Mouse (Mus musculus): ENCODE data around the gene Mfsd5. TPM values are rescaled to one million over a fixed set of nuclear protein-coding genes. Genes with fewer than 3 reads are reported as not detected.

Mfsd5 gene
- 66.3 and 66.4 TPM in 2 replicates for polyA plus RNA-seq (2015; fragmentation: Nextera tagmentation; extraction: Ambion mirVana)

DNA sequence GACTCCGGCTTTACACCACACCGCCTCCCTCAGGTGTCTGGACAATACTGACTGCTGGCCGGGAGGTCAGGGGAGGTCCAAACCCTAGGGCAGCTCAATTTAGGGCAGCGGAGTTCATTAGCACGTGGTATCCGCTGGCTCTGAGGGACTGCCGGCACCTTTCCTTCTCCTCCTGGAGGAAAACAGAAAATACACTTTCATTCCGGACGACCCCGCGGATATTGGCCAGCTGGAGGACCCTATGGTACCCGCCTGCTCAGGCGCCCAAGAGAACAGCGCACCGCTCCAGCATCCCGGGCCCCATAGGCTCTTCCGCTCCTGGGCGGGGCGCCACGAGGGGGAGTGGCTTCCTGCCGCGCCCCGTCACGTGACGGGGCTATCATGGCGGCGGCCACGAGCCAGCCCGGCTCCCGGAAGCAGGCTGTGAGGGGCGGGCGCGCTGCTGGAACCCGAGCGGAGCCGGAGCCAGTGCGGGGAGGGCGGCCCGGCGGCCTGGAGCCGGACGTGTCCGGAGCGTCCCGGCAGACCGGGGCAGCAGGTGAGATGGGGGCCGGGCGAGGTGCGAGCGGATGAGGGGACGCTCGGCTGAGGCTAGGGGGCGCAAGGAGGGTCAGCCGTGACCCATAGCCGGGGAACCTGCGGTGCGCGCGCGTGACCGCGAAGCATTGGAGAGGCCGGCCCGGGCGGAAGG is at the start of gene Mfsd5:
Mfsd5 (plus strand) TSS at position 363 of the 691 bp plus-strand sequence.
- Histone ChIP-seq H3K4me1 (peaks cover 14% of the 10 kb centered on the region), H3K27me3 (replicated peaks) (no peaks in the 10 kb centered on the region), H3K4me3 (replicated peaks) (peak within 1 kb of the TSS; percentile 94), H3K9me3 (no peaks in the 10 kb centered on the region), H3K36me3 (0 out of 2 replicates have a peak, but pooled peaks cover 11% of the 10 kb centered on the region), H3K4me2 (peak within 1 kb of the TSS; percentile 88), H3K9ac (peak within 1 kb of the TSS; percentile 80), H3K27ac (peak within 1 kb of the TSS; percentile 94)
- peak; percentile 96 for ATAC-seq (ENCODE audit: insufficient read depth, low FRiP score, low read depth)
- under 1% methylated on average over 65 of the region's 65 CpGs for WGBS

DNA sequence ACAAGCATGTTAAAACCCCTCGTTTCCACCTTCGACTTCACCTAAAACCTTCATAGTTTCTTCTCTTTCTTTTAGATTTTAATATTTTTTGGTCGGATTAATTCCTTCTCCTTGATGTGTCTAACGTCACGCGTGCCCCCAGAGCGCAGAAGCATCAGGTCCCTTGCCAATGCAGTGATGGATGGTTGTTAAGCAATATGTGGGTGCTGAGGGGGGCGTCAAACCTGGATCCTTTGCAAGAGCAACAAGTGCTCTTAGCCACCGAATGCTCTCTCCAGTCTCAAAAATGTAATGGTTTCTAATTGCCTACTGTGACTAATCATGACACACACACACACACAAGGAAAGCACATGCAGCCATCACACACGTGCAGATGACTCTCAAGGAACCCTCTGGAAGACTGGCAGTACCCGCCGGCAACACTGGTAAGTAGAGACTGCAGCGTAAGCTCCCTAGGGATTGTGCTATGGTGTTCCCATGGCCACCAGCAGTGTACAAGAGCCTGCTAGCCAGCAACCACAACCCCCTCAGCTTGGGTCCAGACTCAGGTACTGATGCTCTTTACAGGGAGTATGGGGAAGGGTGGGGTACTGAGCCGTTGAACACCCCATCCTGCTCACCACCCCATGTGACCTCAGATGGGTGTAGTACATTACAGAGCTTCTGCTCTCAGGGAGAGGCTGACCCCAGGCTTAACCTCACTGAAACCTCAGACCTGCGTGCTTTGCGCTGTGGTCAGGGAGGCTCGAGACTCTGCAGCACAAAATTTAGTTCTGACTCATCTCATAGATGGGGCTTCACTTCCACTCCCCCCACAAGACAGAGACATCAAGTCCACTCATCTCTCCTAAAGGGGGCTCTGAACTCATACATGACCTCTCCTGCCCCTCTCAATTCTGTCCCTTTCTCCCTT is 48.6 kb upstream of the Mfsd5 start:
- ATAC-seq (ENCODE audit: insufficient read depth, low FRiP score, low read depth), result no peak
- 78% methylated on average over 17 of the region's 17 CpGs for WGBS

DNA sequence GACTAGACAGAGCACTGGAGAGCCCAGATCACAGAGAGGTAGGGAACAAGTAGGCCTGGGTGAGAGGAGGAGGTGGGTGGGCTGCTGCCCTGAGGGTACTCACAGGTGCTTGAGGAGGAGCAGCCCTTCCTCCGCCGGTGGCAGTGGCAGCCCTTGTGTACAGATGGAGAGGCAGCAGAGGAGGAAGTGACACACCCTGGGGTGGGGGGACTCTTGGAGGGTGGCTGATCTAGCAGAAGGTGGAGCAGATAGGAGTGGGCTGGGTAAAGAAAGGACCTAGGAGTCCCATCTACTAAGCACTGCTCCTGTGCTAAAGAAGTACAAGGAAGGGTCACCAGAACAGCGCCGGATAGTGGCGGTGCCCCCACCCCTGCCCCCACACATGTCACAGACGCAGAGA is 47.5 kb upstream of the Mfsd5 start, which contains the start of gene Itgb7:
Itgb7 (minus strand) TSS at position 197 of the 400 bp plus-strand sequence.
- no peaks in the 10 kb centered on the region for H3K9me3 ChIP-seq
- H3K36me3 ChIP-seq, result no peaks in the 10 kb centered on the region
- H3K27ac ChIP-seq, result no peak within 1 kb of the TSS
- WGBS, result 32% methylated on average over 6 of the region's 6 CpGs
- H3K4me1 ChIP-seq, result peaks cover 28% of the 10 kb centered on the region
- no peak within 1 kb of the TSS for H3K9ac ChIP-seq
- no peaks in the 10 kb centered on the region for H3K27me3 ChIP-seq (replicated peaks)
- no peak within 1 kb of the TSS; the same call in 1 of the 2 replicates for H3K4me2 ChIP-seq
- H3K4me3 ChIP-seq (replicated peaks), result no peak within 1 kb of the TSS
- peak; percentile 64; the same call in 1 of the 2 replicates for ATAC-seq (ENCODE audit: insufficient read depth, low FRiP score, low read depth)

More for the DNA sequence above, 48.6 kb upstream of the Mfsd5 start:
- H3K4me3 ChIP-seq (replicated peaks), result no peak overlapping the region
- H3K9ac ChIP-seq, result no peak overlapping the region
- peaks cover 21% of the 10 kb centered on the region for H3K4me1 ChIP-seq
- no peak overlapping the region for H3K4me2 ChIP-seq
- H3K27ac ChIP-seq, result no peak overlapping the region
- H3K36me3 ChIP-seq, result no peaks in the 10 kb centered on the region
- H3K9me3 ChIP-seq, result no peaks in the 10 kb centered on the region
- H3K27me3 ChIP-seq (replicated peaks), result no peaks in the 10 kb centered on the region

DNA sequence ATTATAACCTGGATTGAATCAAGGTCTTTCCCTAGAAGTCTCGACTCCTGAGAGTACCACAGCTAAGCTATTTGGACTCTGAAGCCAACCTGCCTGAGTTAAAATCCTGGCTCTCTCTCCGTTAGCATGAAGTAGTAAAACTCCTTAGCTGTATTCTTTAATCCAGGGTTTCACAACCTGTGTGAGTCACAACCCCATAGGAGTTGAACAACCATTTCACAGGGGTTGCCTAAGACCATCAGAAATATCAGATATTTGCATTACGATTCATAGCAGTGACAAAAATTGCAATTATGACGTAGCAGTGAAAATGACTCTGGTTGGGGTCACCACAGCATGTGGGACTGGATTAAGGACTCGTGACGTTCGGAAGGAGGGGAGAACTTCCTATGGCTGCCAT is 46.5 kb upstream of the Mfsd5 start:
- no peaks in the 10 kb centered on the region for H3K36me3 ChIP-seq
- H3K27me3 ChIP-seq (replicated peaks), result no peaks in the 10 kb centered on the region
- H3K27ac ChIP-seq, result no peak overlapping the region
- H3K4me2 ChIP-seq, result no peak overlapping the region
- H3K4me3 ChIP-seq (replicated peaks), result no peak overlapping the region
- H3K4me1 ChIP-seq, result peaks cover 28% of the 10 kb centered on the region
- H3K9me3 ChIP-seq, result no peaks in the 10 kb centered on the region
- no peak for ATAC-seq (ENCODE audit: insufficient read depth, low FRiP score, low read depth)
- 82% methylated on average over 7 of the region's 7 CpGs for WGBS
- H3K9ac ChIP-seq, result no peak overlapping the region

DNA sequence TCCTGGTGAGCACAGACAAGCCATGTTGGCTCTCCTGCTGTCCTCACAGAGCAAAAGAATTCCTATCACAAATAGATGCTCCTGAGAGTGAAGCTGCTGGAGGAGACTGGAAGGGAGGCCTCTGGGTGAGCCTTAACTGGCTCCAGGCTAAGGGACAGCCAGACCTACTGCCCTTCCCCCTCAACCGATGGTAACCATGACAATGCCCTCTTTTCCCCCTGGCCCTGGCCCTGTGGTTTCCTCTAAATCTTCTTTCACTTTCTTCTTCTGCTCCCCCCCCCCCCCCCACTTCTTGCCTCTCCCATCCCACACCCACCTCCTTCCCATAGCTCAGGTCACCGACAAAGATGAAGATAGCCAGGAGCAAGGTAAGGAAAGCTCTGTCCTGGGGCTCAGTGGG is 45.4 kb upstream of the Mfsd5 start:
- H3K27me3 ChIP-seq (replicated peaks), result no peaks in the 10 kb centered on the region
- H3K36me3 ChIP-seq, result peaks cover 5% of the 10 kb centered on the region; the same call in 1 of the 2 replicates
- no peak overlapping the region for H3K4me3 ChIP-seq (replicated peaks)
- 25% methylated on average over 2 of the region's 2 CpGs for WGBS
- no peak overlapping the region for H3K9ac ChIP-seq
- no peak for ATAC-seq (ENCODE audit: insufficient read depth, low FRiP score, low read depth)
- no peaks in the 10 kb centered on the region for H3K9me3 ChIP-seq
- peaks cover 28% of the 10 kb centered on the region for H3K4me1 ChIP-seq
- no peak overlapping the region for H3K27ac ChIP-seq
- H3K4me2 ChIP-seq, result no peak overlapping the region

DNA sequence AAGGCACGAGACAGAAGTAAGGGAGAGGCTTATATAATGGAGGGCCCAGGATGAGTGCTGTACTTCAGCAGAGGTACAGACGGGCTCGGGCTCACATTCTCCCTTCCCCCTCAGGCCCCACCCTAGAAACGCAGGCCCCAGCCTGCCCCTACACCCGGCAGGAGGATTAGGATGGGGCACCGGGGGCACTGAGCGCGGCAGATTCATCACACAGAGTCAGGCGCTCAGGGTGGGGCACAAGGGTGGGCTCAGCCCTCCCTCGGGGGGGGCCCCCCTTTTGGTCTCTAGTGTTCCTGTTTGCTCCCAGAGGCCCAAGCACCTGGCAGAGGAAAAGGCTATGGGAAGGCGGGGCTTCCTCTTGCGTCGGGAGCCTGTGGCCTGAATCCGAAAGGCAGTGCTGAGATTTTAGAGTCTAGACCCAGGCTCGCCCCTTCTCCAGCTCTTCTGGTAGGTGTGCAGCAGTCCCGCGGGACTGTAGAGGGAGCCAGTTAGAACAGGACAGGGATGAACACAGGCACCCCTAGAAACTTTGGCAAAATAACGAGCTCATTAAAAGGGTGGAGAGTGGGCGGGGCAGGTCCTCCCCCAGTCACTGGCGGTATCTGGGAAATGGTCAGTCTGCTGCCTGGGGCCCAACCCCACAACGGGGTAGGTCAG is 43.8 kb upstream of the Mfsd5 start:
- Histone ChIP-seq H3K4me1 (peaks cover 31% of the 10 kb centered on the region), H3K27ac (peak overlapping the region; percentile 71), H3K4me3 (replicated peaks) (no peak overlapping the region; the same call in 1 of the 2 replicates), H3K27me3 (replicated peaks) (no peaks in the 10 kb centered on the region), H3K9ac (no peak overlapping the region), H3K36me3 (peaks cover 5% of the 10 kb centered on the region; the same call in 1 of the 2 replicates), H3K9me3 (no peaks in the 10 kb centered on the region), H3K4me2 (peak overlapping the region; percentile 39)
- ATAC-seq (ENCODE audit: insufficient read depth, low FRiP score, low read depth), result peak; percentile 76
- WGBS, result 21% methylated on average over 20 of the region's 21 CpGs

DNA sequence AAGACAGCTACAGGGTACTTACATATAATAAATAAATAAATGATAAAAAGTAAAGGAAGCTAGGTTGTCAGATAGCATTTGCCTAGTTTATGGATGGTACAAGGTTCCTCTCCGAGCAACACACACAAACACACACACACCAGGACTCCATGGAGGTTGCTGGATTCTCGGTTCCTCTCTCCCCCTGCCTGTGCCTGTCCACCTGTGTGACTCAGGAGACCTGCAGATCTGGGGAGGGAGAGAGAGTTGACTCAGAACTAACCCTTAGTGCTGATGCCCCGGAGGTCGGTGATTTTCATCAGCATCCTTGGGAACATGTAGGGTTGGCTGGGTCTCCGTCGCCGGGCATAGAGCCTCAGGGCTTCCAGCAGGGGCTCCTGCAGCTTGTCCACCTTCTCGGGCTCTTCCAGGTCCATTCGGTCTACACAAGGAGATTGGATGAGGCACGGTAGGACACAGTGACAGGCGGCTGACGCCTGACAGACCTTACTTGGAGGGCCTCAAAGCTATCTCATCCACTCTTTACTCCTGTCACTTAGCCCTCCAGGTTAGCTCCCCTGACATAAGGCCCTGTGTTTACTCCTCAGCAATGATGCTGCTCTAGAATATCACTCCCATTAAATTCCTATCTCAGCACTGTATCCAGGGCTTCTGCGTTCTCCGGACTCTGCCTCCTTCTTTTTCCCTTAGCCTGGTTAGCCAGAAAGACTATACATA is 40.6 kb upstream of the Mfsd5 start:
- Histone ChIP-seq H3K36me3 (peaks cover 8% of the 10 kb centered on the region; the same call in 1 of the 2 replicates), H3K9me3 (no peaks in the 10 kb centered on the region), H3K4me3 (replicated peaks) (no peak overlapping the region), H3K9ac (no peak overlapping the region), H3K4me1 (peaks cover 36% of the 10 kb centered on the region), H3K4me2 (no peak overlapping the region), H3K27me3 (replicated peaks) (no peaks in the 10 kb centered on the region), H3K27ac (no peak overlapping the region)
- no peak for ATAC-seq (ENCODE audit: insufficient read depth, low FRiP score, low read depth)
- 88% methylated on average over 14 of the region's 14 CpGs for WGBS

DNA sequence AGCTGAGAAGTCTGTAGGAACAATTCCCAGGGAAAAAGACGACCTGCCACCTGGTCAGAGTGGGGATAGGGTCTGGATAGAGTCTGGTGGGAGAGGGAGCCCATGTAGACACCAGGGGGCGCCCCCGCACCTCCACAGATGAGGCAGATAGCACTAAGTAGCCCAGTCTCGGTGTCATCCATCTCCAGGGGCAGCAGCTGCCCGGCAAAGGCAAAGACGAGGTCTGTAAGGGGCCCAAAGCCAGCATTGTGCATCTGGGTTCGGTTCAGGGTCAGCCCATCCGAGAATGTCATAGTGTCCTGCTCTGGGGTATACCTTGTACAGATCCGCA is 40.0 kb upstream of the Mfsd5 start:
- Histone ChIP-seq H3K4me2 (no peak overlapping the region), H3K9me3 (no peaks in the 10 kb centered on the region), H3K4me1 (peaks cover 39% of the 10 kb centered on the region), H3K27ac (no peak overlapping the region), H3K36me3 (peaks cover 8% of the 10 kb centered on the region; the same call in 1 of the 2 replicates), H3K9ac (no peak overlapping the region), H3K27me3 (replicated peaks) (no peaks in the 10 kb centered on the region), H3K4me3 (replicated peaks) (no peak overlapping the region)
- ATAC-seq (ENCODE audit: insufficient read depth, low FRiP score, low read depth), result no peak
- 12% methylated on average over 9 of the region's 9 CpGs for WGBS

DNA sequence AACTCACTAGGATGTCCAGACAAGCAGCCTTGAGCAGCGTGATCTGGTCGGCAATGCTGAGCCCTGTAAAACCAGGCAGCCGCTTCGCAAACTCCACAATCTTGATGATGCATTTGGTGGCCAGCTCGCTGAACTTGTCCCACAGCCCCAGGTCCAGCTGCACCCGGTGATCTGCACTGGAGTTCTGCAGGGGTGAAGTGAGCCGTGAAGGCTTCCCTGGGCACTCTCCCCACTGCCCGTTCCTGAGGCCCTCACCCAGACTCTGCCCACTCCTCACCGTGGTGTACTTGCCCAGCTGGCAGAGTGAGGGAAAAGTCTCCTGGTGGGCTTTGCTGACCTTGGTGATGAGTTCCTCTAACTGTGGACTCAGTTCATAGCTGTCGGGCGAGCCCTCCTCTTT is 39.4 kb upstream of the Mfsd5 start:
- H3K36me3 ChIP-seq, result peaks cover 8% of the 10 kb centered on the region; the same call in 1 of the 2 replicates
- no peak overlapping the region for H3K4me2 ChIP-seq
- no peaks in the 10 kb centered on the region for H3K27me3 ChIP-seq (replicated peaks)
- no peaks in the 10 kb centered on the region for H3K9me3 ChIP-seq
- ATAC-seq (ENCODE audit: insufficient read depth, low FRiP score, low read depth), result no peak
- H3K4me1 ChIP-seq, result peaks cover 40% of the 10 kb centered on the region
- 74% methylated on average over 11 of the region's 11 CpGs for WGBS
- no peak overlapping the region for H3K27ac ChIP-seq
- H3K9ac ChIP-seq, result no peak overlapping the region
- no peak overlapping the region for H3K4me3 ChIP-seq (replicated peaks)

DNA sequence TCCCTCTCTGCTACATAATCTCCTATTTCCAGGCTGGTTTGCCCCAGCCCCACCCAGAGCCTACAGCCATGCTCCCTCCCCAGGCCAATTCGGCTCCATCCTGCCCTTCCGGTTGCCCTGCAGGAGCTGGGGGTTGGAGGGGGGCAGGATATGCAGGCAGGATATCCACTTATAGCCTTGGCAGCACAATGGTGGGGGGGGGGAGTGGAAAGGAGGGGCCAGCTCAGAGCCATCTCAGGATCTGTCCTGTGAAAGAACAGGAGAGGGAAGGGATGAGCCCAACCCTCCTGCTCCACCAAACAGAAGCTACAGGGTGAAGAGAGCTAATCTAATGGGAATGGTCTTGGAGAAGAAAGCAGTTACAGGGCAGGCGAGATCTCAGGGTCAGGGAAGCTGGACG is 38.6 kb upstream of the Mfsd5 start:
- no peaks in the 10 kb centered on the region for H3K9me3 ChIP-seq
- H3K27ac ChIP-seq, result no peak overlapping the region
- H3K9ac ChIP-seq, result no peak overlapping the region
- ATAC-seq (ENCODE audit: insufficient read depth, low FRiP score, low read depth), result no peak
- H3K4me2 ChIP-seq, result no peak overlapping the region
- peaks cover 41% of the 10 kb centered on the region for H3K4me1 ChIP-seq
- WGBS, result 75% methylated on average over 4 of the region's 4 CpGs
- no peaks in the 10 kb centered on the region for H3K27me3 ChIP-seq (replicated peaks)
- H3K36me3 ChIP-seq, result peaks cover 8% of the 10 kb centered on the region; the same call in 1 of the 2 replicates
- no peak overlapping the region for H3K4me3 ChIP-seq (replicated peaks)
